Mouse (Mus musculus): ENCODE results near the gene Saal1. TPM values are rescaled to one million over a fixed set of nuclear protein-coding genes. Genes with fewer than 3 reads are reported as not detected.
"Not testable (repeated sequence)": the region's sequence is repeated elsewhere in the genome, so short reads cannot be mapped to it uniquely, and the experiment has no call there.

Saal1 gene
- polyA plus RNA-seq (2016; fragmentation: Nextera tagmentation; extraction: Ambion mirVana), result 47.4 and 47.6 TPM in 2 replicates

- Histone ChIP-seq H3K27ac (peak within 1 kb of the TSS; percentile 98), H3K36me3 (peaks cover 34% of the 10 kb centered on the region), H3K4me3 (peak within 1 kb of the TSS; percentile 94), H3K4me1 (peaks cover 13% of the 10 kb centered on the region), H3K27me3 (ENCODE audit: low read depth, poor library complexity, severe bottlenecking) (no peaks in the 10 kb centered on the region), H3K9me3 (replicated peaks) (no peaks in the 10 kb centered on the region)
- peak; percentile 99 for DNase-seq (ENCODE audit: low spot score)
- under 1% methylated on average over 38 of the region's 38 CpGs for WGBS
Measured at GRCm38 (mm10) chr7:46710390-46710844, at the start of gene Saal1. Saal1 (minus strand) TSS chr7:46710680.

- Histone ChIP-seq H3K27me3 (ENCODE audit: low read depth, poor library complexity, severe bottlenecking) (no peaks in the 10 kb centered on the region), H3K4me3 (no peak within 1 kb of the TSS), H3K9me3 (replicated peaks) (no peaks in the 10 kb centered on the region), H3K27ac (no peak within 1 kb of the TSS), H3K4me1 (peaks cover 17% of the 10 kb centered on the region), H3K36me3 (no peaks in the 10 kb centered on the region)
- DNase-seq (ENCODE audit: low spot score), result no peak
- WGBS, result 75% methylated on average over 3 of the region's 3 CpGs
Measured at GRCm38 (mm10) chr7:46751490-46751889, 41.0 kb upstream of the Saal1 start, which contains the start of gene Saa2. Saa2 (plus strand) TSS chr7:46751790.

GRCm38 (mm10) chr7:46748459-46748858 is 38.0 kb upstream of the Saal1 start:
- DNase-seq (ENCODE audit: low spot score), result no peak
- no peaks in the 10 kb centered on the region for H3K36me3 ChIP-seq
- no peaks in the 10 kb centered on the region for H3K27me3 ChIP-seq (ENCODE audit: low read depth, poor library complexity, severe bottlenecking)
- no peaks in the 10 kb centered on the region for H3K9me3 ChIP-seq (replicated peaks)
- no peak overlapping the region for H3K27ac ChIP-seq
- no peak overlapping the region for H3K4me3 ChIP-seq
- WGBS, result 69% methylated on average over 3 of the region's 3 CpGs
- H3K4me1 ChIP-seq, result peaks cover 26% of the 10 kb centered on the region

GRCm38 (mm10) chr7:46746381-46746780 is 35.9 kb upstream of the Saal1 start:
- 68% methylated on average over 7 of the region's 7 CpGs for WGBS
- Histone ChIP-seq H3K27ac (no peak overlapping the region), H3K36me3 (no peaks in the 10 kb centered on the region), H3K9me3 (replicated peaks) (no peaks in the 10 kb centered on the region), H3K4me3 (no peak overlapping the region), H3K27me3 (ENCODE audit: low read depth, poor library complexity, severe bottlenecking) (no peaks in the 10 kb centered on the region), H3K4me1 (peaks cover 24% of the 10 kb centered on the region)
- no peak for DNase-seq (ENCODE audit: low spot score)

- 71% methylated on average over 3 of the region's 3 CpGs for WGBS
- no peak overlapping the region for H3K4me3 ChIP-seq
- no peak for DNase-seq (ENCODE audit: low spot score)
Measured at GRCm38 (mm10) chr7:46745816-46746215, 35.3 kb upstream of the Saal1 start.

GRCm38 (mm10) chr7:46742880-46743279 is 32.4 kb upstream of the Saal1 start, which contains the start of gene Saa1:
Saa1 (minus strand) TSS chr7:46742980.
- DNase-seq (ENCODE audit: low spot score); H3K9me3 ChIP-seq (replicated peaks); H3K27ac ChIP-seq; H3K4me3 ChIP-seq; H3K36me3 ChIP-seq; H3K27me3 ChIP-seq (ENCODE audit: low read depth, poor library complexity, severe bottlenecking): not testable (repeated sequence)
- peaks cover 25% of the 10 kb centered on the region for H3K4me1 ChIP-seq
- 80% methylated on average over 3 of the region's 3 CpGs for WGBS

More at GRCm38 (mm10) chr7:46745816-46746215, 35.3 kb upstream of the Saal1 start:
- Histone ChIP-seq H3K4me1 (peaks cover 25% of the 10 kb centered on the region), H3K27ac (no peak overlapping the region), H3K27me3 (ENCODE audit: low read depth, poor library complexity, severe bottlenecking) (no peaks in the 10 kb centered on the region), H3K36me3 (no peaks in the 10 kb centered on the region), H3K9me3 (replicated peaks) (no peaks in the 10 kb centered on the region)

- not testable (repeated sequence) for H3K9me3 ChIP-seq (replicated peaks); H3K27me3 ChIP-seq (ENCODE audit: low read depth, poor library complexity, severe bottlenecking); DNase-seq (ENCODE audit: low spot score); H3K36me3 ChIP-seq; H3K4me3 ChIP-seq; H3K27ac ChIP-seq
- peaks cover 16% of the 10 kb centered on the region; the same call in 1 of the 2 replicates for H3K4me1 ChIP-seq
- WGBS, result 84% methylated on average over 5 of the region's 5 CpGs
Measured at GRCm38 (mm10) chr7:46740041-46740440, 29.6 kb upstream of the Saal1 start.

GRCm38 (mm10) chr7:46738561-46739460 is 28.3 kb upstream of the Saal1 start:
- no peaks in the 10 kb centered on the region for H3K36me3 ChIP-seq
- WGBS, result 86% methylated on average over 12 of the region's 12 CpGs
- no peaks in the 10 kb centered on the region for H3K27me3 ChIP-seq (ENCODE audit: low read depth, poor library complexity, severe bottlenecking)
- no peak overlapping the region for H3K27ac ChIP-seq
- DNase-seq (ENCODE audit: low spot score), result no peak
- H3K4me3 ChIP-seq, result no peak overlapping the region
- no peaks in the 10 kb centered on the region for H3K9me3 ChIP-seq (replicated peaks)
- H3K4me1 ChIP-seq, result peaks cover 16% of the 10 kb centered on the region; the same call in 1 of the 2 replicates

- H3K27ac ChIP-seq, result no peak overlapping the region
- no peaks in the 10 kb centered on the region for H3K4me1 ChIP-seq
- H3K27me3 ChIP-seq (ENCODE audit: low read depth, poor library complexity, severe bottlenecking), result no peaks in the 10 kb centered on the region
- H3K9me3 ChIP-seq (replicated peaks), result no peaks in the 10 kb centered on the region
- no peak overlapping the region for H3K4me3 ChIP-seq
- H3K36me3 ChIP-seq, result no peaks in the 10 kb centered on the region
- no peak for DNase-seq (ENCODE audit: low spot score)
- WGBS, result 66% methylated on average over 2 of the region's 2 CpGs
Measured at GRCm38 (mm10) chr7:46734983-46735382, 24.5 kb upstream of the Saal1 start.

GRCm38 (mm10) chr7:46732458-46732857 is 22.0 kb upstream of the Saal1 start, which contains the start of gene Saa4:
Saa4 (minus strand) TSS chr7:46732603.
- Histone ChIP-seq H3K27ac (no peak within 1 kb of the TSS), H3K36me3 (no peaks in the 10 kb centered on the region), H3K9me3 (replicated peaks) (no peaks in the 10 kb centered on the region), H3K4me1 (no peaks in the 10 kb centered on the region), H3K27me3 (ENCODE audit: low read depth, poor library complexity, severe bottlenecking) (no peaks in the 10 kb centered on the region), H3K4me3 (no peak within 1 kb of the TSS)
- 80% methylated on average over 4 of the region's 4 CpGs for WGBS
- DNase-seq (ENCODE audit: low spot score), result no peak

- no peak overlapping the region for H3K27ac ChIP-seq
- no peaks in the 10 kb centered on the region for H3K36me3 ChIP-seq
- no peaks in the 10 kb centered on the region for H3K9me3 ChIP-seq (replicated peaks)
- H3K27me3 ChIP-seq (ENCODE audit: low read depth, poor library complexity, severe bottlenecking), result no peaks in the 10 kb centered on the region
- 88% methylated on average over 1 of the region's 1 CpGs for WGBS
- no peaks in the 10 kb centered on the region for H3K4me1 ChIP-seq
- no peak for DNase-seq (ENCODE audit: low spot score)
- no peak overlapping the region for H3K4me3 ChIP-seq
Measured at GRCm38 (mm10) chr7:46727584-46727983, 17.1 kb upstream of the Saal1 start.

- no peak for DNase-seq (ENCODE audit: low spot score)
- Histone ChIP-seq H3K36me3 (no peaks in the 10 kb centered on the region), H3K27ac (no peak overlapping the region), H3K27me3 (ENCODE audit: low read depth, poor library complexity, severe bottlenecking) (0 out of 2 replicates have a peak, but pooled peaks cover 6% of the 10 kb centered on the region), H3K9me3 (replicated peaks) (no peaks in the 10 kb centered on the region), H3K4me1 (no peaks in the 10 kb centered on the region), H3K4me3 (no peak overlapping the region)
- WGBS, result 90% methylated on average over 5 of the region's 5 CpGs
Measured at GRCm38 (mm10) chr7:46724396-46724795, 13.9 kb upstream of the Saal1 start.

GRCm38 (mm10) chr7:46723849-46724248 is 13.4 kb upstream of the Saal1 start:
- Histone ChIP-seq H3K9me3 (replicated peaks) (no peaks in the 10 kb centered on the region), H3K36me3 (no peaks in the 10 kb centered on the region), H3K27me3 (ENCODE audit: low read depth, poor library complexity, severe bottlenecking) (0 out of 2 replicates have a peak, but pooled peaks cover 6% of the 10 kb centered on the region), H3K4me3 (no peak overlapping the region), H3K4me1 (no peaks in the 10 kb centered on the region), H3K27ac (no peak overlapping the region)
- DNase-seq (ENCODE audit: low spot score), result no peak
- 95% methylated on average over 3 of the region's 3 CpGs for WGBS
